Mouse (Mus musculus) B cell, adult 67 days (primary cell): Measurements from ENCODE around the gene Kmt2e. TPM values are rescaled to one million over a fixed set of nuclear protein-coding genes. Genes with fewer than 3 reads are reported as not detected.

Experiments
- total RNA-seq, 2 experiments: library from RNA; stranded (reverse); gene quantifications; 4 replicates each; pipeline ENCODE4 v1.2.4; 2023

Kmt2e gene
- 100 to 1,000 TPM; 233 to 267 TPM for total RNA-seq

DNA sequence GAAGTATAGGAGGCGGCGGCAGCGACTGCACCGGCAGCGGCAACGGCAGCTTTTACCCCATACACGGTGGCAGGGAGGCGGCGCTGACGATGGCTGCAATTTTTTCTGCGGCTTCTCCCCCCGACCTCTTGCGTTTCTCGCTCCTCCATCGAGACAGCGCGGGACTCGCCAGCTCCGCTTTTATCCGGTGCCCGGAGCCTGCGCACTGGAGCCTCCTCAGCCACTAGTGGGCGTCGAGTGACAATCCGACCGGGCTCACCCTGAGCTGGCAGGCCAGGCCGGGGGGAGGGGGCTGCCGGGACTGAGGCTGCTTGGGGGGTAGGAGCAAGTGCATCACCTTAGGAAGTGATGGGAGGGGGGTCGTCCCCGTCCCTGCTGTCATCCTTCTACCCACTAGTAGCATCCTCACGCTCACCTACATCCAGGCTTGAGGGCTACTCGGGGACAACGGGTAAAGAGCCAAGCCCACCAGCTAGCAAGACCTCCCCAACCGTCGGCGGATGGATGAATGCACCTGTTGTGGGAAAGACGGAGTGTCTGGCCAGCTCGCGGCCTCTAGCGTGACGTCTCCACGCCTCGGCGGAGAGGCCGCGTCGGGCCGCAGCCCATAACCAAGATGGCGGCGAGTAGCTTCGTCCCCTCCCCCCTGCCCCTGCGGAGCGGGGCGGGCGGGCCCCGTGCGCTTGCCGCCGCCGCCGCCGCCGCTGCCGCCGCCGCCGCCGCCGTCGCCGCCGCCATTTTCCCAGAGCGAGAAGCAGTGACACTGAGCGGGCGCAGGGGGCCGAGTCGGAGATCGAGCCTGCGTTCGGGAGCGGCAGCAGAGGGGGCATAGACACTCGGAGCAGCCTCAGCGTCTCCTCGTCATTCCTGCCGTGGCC is at the start of gene Kmt2e:
Kmt2e (plus strand) TSS at position 722 of the 878 bp plus-strand sequence.

